Mouse (Mus musculus) gonadal fat pad, adult 2 months (tissue): Measurements from ENCODE around the gene Sipa1l2. TPM values are rescaled to one million over a fixed set of nuclear protein-coding genes. Genes with fewer than 3 reads are reported as not detected.
"Not testable (repeated sequence)": the region's sequence is repeated elsewhere in the genome, so short reads cannot be mapped to it uniquely, and the experiment has no call there.

ENCODE experiments used
- DNase-seq: peaks from one replicate; pipeline ENCODE4 v3.0.0-alpha.2; 2012; ENCODE audit warnings: low read depth
- polyA plus RNA-seq: library from polyadenylated mRNA; depleted of rRNA; stranded (reverse); fragments of >200 nt; gene quantifications from 2 replicates; pipeline ENCODE4 v1.2.3, GENCODE M21; 2012

The Sipa1l2 gene
- polyA plus RNA-seq, 1 experiment, result 8.9 TPM

DNA sequence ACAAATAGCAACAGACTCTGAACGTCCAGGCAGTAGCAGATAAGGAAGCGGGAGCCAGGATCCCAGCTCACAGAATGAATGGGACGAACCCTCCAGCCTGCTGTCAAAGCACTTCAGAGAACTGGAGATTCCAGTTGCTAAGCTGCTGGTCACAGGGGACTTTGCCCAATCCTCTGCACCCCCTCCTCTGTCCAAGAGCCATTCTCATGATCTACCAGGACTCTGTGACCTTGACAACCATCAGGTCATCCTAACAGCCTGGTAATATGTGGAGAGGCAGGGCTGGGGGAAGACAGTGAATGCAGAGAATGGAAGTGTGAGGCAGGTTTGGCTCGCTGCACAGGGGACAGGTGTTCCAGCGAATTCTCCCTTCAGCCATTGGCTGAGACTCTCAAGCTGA, 163.2 kb downstream of the Sipa1l2 start:
- DNase-seq, result no peak

DNA sequence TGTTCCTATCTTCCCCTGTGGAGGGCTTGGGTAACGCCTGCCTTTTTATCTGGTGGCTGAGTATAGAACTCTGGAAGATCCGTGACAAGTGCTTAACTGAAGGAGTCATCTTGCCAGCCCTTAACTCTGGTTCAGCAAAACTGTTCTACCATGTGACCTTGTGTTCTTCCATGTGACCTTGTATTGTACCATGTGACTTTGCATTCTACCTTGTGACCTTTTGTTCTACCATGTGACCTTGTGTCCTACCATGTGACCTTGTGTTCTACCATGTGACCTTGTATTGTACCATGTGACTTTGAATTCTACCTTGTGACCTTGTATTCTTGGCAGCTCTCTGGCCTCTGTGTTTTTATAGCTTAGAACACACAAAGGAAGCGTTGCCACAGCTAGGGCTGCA, 168.3 kb downstream of the Sipa1l2 start:
- no peak for DNase-seq

DNA sequence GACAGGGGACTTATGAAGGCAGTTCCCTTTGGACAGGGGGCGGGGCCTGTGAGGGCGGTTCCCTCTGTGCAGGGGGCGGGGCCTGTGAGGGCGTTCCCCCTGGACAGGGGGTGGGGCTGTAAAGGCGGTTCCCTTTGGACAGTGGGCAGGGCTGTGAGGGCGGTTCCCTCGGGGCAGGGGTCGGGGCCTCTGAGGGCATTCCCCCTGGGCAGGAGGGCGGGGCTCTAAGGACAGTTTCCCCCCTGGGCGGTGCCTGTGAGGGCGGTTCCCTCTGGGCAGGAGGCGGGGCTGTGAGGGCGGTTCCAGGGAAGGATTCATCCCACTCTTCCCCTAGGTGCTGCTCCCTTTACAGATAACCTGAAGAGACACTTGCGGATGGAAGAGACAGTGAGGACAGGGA, 171.6 kb downstream of the Sipa1l2 start:
- no peak for DNase-seq

DNA sequence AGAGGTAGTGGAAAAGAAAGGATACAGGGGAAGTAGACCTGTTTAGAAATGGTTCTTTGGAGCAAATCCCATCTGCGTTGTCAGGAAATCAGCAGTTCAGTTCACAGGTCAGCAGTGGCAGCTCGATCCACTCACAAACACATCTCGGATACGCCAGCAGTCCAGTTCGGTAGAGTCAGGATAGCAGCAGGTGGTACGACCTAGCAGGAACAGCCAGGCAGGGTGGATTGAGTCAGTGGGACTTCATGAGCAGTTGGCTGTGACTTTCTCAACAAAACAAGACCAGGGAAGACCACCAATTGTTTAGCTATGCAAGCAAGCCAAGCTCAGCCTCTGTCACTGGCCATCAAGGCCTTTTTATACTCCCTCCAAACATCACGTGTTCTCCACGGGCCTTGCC, 173.9 kb downstream of the Sipa1l2 start:
- not testable (repeated sequence) for DNase-seq

DNA sequence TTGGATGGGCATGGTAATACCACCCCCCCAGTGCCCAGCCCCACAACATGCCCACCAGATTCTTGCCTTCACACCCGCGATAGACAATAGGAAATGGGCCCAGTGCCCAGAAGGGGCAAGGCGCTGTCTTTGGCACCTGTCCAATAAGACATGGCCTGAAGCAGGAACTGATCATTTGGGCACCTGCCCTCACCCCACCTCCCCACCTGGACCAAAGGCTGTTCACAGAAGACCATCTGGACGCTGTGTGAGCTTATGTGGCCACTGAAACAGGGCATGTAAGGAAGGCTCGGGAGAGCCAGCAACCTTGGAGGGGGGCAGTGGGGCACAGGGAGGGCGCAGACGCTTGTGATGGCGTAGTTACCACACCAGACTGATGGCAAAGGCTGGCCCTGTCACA, 174.6 kb downstream of the Sipa1l2 start:
- no peak for DNase-seq

DNA sequence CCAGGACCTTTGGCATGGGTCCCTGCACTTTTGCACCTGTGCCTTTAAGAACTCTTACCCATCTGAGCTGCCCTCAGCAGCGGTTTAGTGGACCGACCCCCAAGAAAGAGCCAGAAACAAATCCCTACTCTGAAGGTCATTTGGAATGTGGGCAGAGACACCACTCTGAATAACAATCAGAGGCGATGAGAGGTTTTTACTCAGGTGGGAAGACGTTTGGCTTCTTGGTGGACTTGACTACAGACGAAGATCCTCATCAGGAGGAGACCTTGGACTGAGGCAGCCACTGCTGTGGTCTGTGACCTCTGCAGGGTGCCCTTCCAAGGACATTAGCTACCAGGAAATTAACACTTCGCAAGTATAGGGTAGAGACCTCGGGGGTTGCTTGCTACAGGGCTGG, 177.9 kb downstream of the Sipa1l2 start:
- no peak for DNase-seq

DNA sequence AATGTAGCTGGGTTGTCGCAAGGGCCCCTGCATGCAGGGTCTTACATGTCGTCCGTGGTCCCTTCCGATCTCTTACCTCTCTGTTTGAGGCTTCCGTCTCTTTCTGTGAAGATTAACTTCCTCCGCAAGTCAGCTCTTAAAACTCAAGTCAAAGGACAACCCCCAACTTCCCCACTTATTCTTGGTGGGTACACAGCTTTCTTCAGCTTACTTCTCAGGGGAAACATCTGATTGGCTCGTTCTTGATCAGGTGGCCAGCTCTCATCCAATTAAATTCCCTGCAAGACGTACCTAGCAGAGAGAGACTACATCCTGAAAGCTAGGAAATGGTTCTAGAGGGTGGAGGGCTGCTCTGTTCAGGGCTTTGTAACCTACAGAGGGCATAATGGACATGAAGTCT, 178.3 kb downstream of the Sipa1l2 start:
- no peak for DNase-seq

DNA sequence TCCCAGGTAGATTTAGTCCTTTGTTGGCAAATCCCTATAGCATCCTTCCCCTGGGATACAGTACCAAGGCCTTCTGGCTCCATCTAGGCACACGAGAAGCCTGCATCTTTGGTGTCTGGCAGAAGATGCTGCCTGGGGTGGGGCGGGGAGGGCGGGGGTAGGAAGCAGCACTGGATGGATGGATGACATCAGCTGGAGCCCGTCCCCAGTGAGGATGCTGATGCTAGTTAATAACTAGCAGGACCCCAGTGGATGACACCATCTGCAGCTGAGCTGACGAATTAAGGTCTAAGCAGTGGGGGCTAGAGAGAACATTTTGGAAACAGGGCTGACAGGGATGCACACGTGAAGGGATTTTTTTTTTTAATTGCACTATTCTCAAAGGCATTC, 179.1 kb downstream of the Sipa1l2 start:
- no peak for DNase-seq

DNA sequence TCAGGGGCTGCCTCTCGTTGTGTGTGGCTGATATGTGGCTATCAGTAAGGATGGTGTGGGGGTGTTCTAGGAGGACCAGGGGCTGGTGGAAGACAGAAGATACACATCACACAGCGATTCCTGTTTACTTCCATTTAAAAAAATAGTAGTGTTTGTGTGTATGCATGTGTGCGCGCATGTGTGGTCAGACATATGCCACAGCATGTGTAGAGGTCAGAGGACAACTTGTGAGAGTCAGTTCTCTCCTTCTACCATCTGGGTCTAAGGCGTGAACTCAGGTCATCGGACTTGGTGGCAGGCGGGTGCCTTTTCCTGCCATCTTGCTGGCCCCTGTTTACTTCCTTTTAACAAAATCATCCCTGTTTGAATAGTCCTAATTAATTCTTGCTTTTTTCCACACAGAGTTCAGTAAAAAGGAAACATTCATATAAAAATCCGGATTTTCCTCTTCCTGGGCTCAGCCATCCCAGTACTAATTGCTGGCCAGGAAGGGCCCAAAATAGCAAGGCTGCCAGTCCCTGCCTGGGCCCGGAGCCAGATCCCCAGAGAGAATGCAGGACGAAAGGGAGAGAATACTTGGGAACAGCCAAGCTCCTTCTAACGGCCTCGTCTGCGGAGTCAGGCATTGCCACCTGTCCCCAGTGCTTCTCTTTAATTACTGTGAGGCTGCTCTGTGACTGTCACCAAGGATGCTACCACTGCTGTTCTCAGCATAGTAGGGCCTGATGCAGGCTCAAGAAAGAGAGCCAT, 179.7 kb downstream of the Sipa1l2 start:
- no peak for DNase-seq

DNA sequence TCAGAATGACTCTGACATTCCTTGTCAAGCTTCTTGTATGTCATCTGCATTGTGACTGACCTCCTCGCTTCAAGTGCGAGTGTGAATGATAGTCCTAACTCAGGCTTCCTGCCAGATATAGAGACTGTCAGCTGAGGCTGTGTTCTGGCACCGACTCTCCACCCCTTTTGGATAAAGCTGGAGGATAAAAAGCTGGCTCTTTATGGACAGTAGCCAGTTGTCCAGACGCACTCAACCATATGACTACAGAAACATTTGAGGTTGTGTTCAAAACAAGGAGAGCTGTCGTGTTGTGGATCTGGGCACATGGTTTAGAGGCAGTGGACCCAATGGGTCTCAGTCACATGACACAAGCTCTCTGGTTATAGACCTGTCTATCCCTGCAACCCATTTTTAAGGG, 180.3 kb downstream of the Sipa1l2 start:
- DNase-seq, result no peak

DNA sequence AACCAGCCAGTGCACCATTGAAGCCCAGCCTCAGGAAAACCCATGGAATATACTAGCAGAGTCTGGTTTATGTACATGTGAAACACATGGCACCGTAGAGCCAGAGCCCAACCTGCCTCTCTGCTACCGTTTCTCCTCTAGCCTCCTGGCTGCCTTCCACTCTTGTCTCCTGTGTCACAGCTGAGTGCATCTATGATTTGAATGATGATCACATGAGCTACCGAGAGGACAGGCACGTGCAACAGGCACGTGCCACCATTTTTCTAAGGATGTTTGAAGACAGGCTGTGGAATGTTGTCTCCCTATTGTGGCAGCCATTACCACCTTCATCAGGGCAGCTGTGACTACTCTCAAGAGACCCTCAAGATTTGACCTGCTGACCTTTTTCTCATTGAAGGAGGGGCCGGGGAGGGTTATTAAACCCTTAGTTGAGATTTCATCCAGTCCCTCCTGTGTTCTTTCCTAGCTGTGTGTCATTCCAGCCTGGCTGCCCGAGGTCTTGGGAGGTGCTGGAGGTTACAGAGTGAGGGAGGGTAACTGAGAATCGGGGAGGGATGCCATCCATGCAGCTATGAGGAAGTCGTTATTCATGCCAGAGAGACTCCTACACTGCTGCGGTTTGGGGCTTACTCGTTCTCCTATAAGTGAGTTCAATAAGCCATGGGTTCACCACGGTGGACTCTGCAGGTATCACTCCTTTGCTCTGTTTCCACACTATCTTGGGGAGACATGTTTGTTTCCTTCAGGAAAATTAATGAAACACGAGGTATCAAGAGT, 181.0 kb downstream of the Sipa1l2 start:
- no peak for DNase-seq

DNA sequence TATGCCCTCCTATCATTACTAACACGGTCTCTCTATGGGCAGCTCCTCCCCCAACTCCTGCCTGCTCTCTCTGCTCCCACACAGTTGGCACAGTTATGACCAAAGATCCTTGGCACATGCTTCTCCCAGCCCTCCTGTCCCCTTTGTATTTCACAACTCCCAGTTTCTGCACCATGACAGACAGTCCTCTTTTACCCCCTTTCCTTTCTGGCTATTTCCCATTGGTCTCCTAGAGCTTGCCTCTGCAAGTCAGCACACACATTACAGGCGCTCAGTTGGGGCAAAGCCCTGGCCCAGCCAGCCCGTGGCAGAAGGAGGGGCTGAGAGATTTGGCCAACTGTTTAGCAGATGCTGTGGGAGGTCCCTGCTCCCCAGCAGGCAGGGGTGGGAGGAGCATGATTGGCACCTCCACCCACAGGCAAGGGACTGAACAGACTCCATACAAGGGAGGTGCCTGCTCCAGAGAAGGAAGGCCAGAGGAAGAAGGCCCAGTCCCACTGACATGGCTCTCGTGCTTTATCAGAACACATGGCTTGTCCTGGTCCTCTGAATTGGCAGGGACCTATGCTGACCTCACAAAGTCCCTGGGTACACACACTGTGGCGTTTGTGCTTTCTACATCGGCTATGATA, 184.0 kb downstream of the Sipa1l2 start:
- DNase-seq, result peak; percentile 95

DNA sequence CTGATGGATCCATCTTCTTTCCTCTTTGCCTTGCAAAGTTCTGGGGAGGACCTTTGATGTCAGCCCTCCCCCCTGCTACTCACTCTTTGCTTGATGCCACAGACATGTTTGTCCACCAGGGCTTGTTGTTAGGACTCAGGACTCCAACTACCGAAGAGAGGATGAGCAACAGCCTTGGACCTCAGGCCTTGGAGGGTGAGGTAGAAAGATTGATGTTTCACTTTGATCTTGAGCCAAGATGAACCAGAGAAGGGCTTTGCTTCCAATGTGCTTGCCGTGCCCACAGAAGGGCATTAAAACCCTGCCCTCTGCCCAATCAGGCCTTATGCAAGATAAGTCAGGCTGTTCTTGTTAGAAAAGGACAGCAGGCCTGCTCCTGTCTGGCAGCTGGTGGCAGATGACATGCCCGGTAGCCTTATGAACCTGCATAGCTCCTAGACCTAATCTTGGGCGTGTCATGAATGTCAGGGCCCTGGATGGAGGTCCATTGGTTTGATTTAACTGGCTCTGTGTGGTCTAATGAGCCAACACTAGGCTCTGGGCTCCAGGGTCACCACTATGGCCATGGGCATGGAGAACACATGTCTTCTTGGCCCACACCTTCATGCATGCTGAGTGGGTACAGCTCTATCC, 184.9 kb downstream of the Sipa1l2 start:
- DNase-seq, result no peak

DNA sequence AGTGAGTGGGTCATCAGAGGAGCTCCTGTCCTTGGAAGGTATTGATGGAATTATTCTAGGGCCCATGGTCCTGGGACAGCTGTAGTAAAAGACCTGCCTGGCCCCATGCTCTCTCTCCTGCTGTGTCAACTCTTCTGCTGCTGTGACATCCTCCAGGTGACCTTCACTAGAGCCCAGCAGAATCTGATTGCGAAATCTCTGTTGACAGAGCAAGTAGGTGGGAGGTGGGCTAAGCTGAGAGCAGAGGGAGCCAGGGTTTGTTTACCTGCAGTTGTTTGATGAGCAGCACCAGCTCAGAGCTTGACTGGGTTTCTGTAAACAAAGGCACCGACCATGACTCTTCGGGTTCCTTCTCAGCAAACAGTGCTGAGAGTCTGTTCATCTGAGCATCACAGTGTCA, 187.9 kb downstream of the Sipa1l2 start:
- DNase-seq, result no peak

DNA sequence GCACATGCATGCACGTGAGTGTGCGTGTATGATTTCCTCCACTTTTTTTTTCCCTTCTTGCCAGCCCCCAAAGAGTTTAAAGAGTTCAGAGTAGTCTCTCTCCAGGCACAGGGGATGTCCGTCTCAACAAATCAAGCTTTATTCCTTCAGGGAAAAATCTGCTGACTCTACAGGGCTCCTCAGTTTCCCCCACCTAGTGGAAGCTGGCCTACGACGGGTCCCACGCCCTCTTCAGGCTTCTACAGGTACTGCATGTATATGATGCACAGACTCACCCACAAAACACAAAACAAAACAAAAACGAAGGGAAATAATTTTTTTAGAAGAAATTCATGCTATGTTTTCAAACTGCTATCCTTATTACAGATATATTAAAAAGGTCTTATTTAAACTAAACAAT, 189.7 kb downstream of the Sipa1l2 start:
- no peak for DNase-seq

DNA sequence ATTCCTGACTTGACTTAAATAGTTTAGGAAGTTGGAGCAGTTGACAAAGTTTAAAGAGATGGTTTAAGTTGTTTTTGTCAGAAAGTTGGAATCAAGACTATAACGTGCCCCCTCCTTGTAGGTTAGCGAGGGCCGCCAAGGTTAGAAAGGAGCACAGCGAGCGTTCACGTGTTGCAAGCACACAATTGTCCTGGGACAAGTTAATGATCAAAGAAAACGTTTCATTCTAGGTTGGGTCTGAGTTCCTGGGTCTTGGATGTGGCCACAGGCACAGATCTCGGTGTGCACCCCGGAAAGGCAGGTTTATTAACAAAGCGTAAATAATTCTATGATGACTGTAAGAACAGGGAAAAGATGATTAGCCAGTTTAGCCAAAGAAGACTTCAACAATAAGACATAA, 190.5 kb downstream of the Sipa1l2 start:
- DNase-seq, result no peak

DNA sequence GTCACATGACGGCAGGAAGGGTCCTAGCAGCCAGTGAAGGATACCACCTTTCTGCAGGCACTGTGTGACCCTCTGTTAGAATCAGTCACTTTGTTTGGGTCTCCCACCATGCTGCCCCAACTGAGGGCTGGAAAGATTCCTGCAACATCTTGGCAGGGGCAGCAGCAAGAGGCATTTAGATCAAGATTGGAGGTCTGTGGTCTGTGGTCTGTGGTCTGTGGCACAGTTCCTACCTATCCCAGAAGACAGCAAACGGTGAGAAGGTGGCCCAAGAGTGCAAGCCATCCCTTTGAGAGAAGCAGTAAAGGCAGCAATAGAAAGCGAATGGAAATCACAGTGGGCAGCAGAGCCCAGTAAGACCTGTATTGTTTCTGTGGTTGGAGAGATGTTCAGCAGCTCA, 191.9 kb downstream of the Sipa1l2 start:
- DNase-seq, result no peak

DNA sequence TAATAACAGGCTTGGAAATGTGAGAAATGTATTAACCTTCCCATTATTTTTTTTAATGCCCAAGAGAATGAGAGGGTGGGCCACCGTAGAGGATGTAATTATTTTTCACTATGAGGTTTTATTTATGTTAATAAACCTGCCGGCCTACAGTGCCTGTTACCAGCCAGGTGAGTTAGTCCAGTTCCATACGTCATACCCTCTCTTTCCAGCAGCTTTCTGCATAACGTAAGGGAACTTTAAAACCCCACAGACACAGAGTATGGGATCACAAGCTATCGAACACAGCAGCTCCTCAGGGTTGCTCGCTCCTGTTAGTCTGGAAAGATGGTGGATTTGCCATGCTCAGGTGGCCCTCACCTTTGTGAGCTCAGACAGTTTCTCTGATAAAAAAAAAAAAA, 193.2 kb downstream of the Sipa1l2 start:
- DNase-seq, result no peak

DNA sequence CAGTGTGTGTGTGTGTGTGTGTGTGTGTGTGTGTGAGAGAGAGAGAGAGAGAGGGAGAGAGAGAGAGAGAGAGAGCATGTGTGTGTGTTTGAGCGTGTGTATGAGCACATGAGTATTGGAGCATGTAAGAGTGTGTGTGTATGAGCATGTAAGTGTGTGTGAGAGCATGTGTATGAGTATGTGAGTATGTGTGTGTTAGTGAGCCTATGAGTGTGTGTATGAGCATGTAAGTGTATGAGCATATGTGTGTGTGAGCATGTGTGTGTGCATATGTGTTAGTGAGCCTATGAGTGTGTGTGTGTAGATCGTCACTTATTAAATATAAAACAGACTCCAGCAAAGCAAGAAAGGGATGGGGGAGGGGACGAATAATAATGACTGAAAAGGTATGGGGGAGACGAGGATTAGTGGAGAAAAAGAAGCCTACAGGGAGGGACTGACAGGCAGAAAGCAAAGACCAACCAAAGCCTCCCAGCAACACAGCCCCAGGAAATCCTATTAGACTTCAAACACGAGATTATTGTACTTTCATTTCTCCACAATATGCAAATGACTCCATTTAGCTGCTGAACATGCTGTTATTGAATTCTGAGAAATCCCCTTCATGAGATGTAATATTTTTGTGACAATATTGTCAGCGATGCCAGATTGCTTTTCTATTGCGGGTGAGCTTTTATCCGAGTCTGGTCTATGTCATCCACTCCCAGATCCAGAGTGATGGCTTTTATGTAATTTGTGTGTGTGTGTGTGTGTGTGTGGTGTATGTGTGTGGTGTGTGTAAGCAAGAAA, 193.8 kb downstream of the Sipa1l2 start:
- no peak for DNase-seq

DNA sequence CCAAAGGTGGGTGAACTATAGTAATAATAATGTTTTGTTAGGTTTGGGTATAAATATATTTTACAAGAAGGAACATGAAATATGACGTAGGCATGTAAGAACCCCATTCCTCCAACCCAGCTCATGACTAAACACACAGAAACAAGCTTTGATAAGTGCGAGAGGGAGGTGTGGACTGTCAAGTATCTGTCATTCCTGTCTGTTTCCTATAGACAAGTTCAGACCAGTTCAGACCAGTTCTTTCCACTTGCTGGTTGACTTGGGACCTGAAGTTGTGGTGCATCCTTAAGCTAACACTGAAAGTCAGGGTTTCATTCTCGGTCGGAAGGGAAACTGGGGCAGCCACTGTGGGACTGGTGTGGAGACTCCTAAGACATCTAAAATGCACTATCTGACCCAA, 197.0 kb downstream of the Sipa1l2 start:
- no peak for DNase-seq

DNA sequence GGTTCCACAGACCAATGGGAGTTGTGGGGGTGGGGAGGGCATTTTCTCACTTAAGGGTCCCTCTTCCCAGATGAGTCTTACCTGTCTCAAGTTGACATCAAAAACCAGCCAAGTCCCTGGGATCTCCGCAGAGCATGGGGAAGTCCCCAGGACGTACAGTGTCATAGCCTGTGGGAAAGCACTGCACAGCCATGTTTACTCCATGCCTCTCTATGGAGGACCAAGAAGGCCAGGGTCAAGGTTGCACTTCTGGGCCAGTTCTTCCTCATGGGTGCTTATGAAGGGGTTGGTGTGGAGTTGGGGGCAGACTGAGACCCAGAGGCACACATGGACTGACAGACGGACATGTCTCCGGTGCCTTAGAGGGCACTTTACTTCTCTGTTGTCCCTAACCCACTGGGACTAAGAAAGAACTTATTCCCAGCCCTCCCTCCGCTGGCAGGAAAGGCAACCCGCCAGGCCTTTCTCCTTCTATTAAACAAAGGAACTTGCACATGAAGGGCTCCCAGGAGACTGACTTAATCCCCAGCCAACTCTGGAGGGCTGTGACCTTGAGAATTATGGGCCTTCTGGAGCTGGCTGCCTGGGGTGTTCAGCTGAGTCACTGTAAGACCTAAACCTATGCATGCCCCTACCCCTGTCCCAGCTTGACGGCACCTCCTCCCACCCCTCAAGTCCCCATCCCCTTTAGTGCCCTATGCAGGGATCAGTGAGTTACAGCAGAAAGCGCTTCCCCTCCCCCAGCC, 199.9 kb downstream of the Sipa1l2 start:
- DNase-seq, result no peak
